Mouse (Mus musculus): Measurements from ENCODE around the gene Smarcc2. TPM values are rescaled to one million over a fixed set of nuclear protein-coding genes. Genes with fewer than 3 reads are reported as not detected.
"Not testable (repeated sequence)": the region's sequence is repeated elsewhere in the genome, so short reads cannot be mapped to it uniquely, and the experiment has no call there.

The Smarcc2 gene
- total and polyA plus RNA-seq, 2 experiments from 2014 or later, result 134 to 223 TPM

DNA sequence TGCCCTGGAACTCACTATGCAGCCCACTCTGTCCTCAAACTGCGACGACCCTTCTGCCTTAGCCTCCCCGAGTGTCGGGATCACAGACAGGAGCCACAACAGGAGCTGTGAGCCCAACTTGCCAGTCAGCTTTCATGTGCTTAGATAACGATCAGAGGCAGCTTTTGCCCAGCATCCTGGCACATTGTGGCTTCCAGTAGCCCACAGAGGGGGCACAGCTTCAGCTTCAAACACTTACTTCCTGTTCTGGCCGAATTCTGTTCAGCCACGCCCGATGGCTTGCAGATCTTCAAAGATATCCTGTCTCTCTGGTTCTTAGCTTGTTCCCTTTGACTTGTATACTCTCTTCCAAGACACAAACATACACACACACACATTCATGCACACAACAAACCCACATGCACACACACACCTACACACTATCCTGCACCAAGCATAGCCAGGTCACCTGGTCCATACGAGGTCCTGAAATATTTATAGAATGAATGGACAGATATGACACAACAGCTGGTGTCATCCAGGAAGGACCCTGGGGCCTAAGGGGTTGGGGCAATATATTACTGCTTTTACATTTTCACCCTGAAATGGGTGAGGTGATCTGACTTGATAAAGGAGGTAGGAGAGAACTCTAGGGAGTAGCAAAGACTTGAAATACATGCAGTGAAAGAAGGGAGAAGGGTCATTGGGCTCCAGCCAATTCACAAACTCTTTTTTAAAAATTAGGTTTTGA, 45.8 kb downstream of the Smarcc2 start:
- Histone ChIP-seq H3K27me3 (ENCODE audit: insufficient read depth, low read length) (no peaks in the 10 kb centered on the region), H3K4me3 (ENCODE audit: low read depth, low read length) (no peak overlapping the region), H3K27ac (ENCODE audit: low read depth, low read length) (no peak overlapping the region), H3K9me3 (ENCODE audit: low read length) (no peaks in the 10 kb centered on the region), H3K36me3 (ENCODE audit: insufficient read depth) (0 out of 2 replicates have a peak, but pooled peaks cover 9% of the 10 kb centered on the region), H3K4me1 (ENCODE audit: insufficient read depth) (no peaks in the 10 kb centered on the region), H3K4me2 (ENCODE audit: low read depth) (no peak overlapping the region), H3K9ac (no peak overlapping the region)
- WGBS, result 82% methylated on average over 9 of the region's 9 CpGs
- no peak for ATAC-seq
- DNase-seq, result no peak
- TF ChIP-seq CTCF (IDR thresholded peaks at IDR 0.05; ENCODE audit: low read depth), result no peak

DNA sequence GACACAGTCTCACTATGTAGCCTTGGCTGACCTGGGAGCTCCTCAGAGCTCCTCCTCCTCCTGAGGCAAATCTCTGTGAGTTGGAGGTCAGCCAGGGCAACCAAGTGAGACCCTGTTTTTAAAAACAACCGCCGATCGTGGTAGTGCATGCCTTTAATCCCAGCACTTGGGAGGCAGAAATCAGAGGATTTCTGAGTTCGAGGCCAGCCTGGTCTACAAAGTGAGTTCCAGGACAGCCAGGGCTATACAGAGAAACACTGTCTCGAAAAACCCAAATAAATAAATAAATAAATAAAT, 46.3 kb downstream of the Smarcc2 start:
- H3K27ac ChIP-seq (ENCODE audit: low read depth, low read length); H3K9ac ChIP-seq; H3K4me3 ChIP-seq (ENCODE audit: low read depth, low read length); DNase-seq; H3K27me3 ChIP-seq (ENCODE audit: insufficient read depth, low read length); H3K4me1 ChIP-seq (ENCODE audit: insufficient read depth); H3K9me3 ChIP-seq (ENCODE audit: low read length); ATAC-seq; H3K4me2 ChIP-seq (ENCODE audit: low read depth): not testable (repeated sequence)
- 84% methylated on average over 5 of the region's 5 CpGs for WGBS
- H3K36me3 ChIP-seq (ENCODE audit: insufficient read depth), result peaks cover 14% of the 10 kb centered on the region; the same call in 1 of the 2 replicates

DNA sequence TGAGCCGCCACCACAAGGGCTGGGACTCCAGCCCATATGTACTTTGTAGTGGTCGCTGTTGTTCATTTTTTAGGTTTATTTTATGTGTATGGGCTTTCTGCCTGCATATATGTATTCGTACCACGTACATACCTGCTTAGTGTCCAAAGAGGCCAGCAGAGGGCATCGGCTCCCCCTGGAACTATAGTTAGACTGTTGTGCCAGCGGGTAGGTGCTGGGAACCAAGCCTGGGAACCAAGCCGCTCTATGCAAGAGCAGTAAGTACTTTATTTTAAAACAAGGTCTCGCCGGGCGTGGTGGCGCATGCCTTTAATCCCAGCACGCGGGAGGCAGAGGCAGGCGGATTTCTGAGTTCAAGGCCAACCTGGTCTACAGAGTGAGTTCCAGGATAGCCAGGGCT, 46.9 kb downstream of the Smarcc2 start:
- H3K9ac ChIP-seq, result no peak overlapping the region
- ATAC-seq, result no peak
- no peak overlapping the region for H3K4me2 ChIP-seq (ENCODE audit: low read depth)
- no peak overlapping the region for H3K4me3 ChIP-seq (ENCODE audit: low read depth, low read length)
- H3K4me1 ChIP-seq (ENCODE audit: insufficient read depth), result no peaks in the 10 kb centered on the region
- H3K36me3 ChIP-seq (ENCODE audit: insufficient read depth), result peaks cover 19% of the 10 kb centered on the region; the same call in 1 of the 2 replicates
- no peaks in the 10 kb centered on the region for H3K27me3 ChIP-seq (ENCODE audit: insufficient read depth, low read length)
- no peak for DNase-seq
- no peaks in the 10 kb centered on the region for H3K9me3 ChIP-seq (ENCODE audit: low read length)
- 95% methylated on average over 14 of the region's 14 CpGs for WGBS
- no peak overlapping the region for H3K27ac ChIP-seq (ENCODE audit: low read depth, low read length)
- TF ChIP-seq CTCF (IDR thresholded peaks at IDR 0.05; ENCODE audit: low read depth), result no peak

DNA sequence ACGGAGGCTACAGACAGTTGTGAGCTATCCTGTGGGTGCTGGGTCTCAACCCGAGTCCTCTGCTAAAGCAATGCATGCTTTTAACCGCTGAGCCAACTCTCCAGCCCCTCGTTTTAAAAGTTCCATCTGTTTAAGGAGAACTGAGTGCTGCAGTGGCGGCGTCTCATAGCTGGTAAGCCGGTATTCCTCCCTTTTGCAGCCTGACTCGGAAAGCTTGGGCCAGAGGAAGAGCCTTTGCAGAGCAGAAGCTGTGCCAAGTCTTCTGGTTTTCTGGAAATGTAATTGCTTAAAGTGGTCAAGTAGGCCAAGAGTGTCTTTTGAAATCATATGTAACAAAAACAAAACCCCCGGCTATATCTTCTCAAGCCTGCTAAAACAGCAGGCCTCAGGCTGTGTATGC, 49.2 kb downstream of the Smarcc2 start:
- TF ChIP-seq CTCF (IDR thresholded peaks at IDR 0.05; ENCODE audit: low read depth), result no peak
- H3K4me3 ChIP-seq (ENCODE audit: low read depth, low read length), result no peak overlapping the region
- H3K36me3 ChIP-seq (ENCODE audit: insufficient read depth), result peaks cover 19% of the 10 kb centered on the region; the same call in 1 of the 2 replicates
- H3K4me2 ChIP-seq (ENCODE audit: low read depth), result no peak overlapping the region
- H3K9ac ChIP-seq, result no peak overlapping the region
- no peak for DNase-seq
- H3K27me3 ChIP-seq (ENCODE audit: insufficient read depth, low read length), result no peaks in the 10 kb centered on the region
- no peak overlapping the region for H3K27ac ChIP-seq (ENCODE audit: low read depth, low read length)
- WGBS, result 77% methylated on average over 9 of the region's 9 CpGs
- H3K4me1 ChIP-seq (ENCODE audit: insufficient read depth), result no peaks in the 10 kb centered on the region
- ATAC-seq, result no peak
- H3K9me3 ChIP-seq (ENCODE audit: low read length), result no peaks in the 10 kb centered on the region

DNA sequence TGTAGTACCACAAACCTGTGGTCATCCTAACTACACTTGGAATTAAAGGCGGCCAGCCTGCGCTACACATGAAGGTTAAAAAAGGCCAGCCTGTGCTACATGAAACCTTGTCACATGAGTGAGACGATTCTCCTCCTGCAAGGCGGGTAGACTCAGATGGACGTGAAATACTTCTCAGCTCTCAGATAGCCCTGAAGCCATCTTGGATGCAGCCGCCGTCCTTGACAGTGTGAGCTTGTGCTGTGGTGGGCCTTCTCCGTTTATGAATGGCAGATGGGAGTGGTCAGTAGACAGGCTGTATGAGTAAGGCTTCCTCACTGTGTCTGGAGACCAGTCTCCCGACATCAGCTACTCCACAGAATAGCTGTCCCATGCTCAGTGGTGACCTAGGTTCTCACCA, 50.2 kb downstream of the Smarcc2 start:
- H3K9me3 ChIP-seq (ENCODE audit: low read length), result no peaks in the 10 kb centered on the region
- H3K4me2 ChIP-seq (ENCODE audit: low read depth), result no peak overlapping the region
- no peaks in the 10 kb centered on the region for H3K27me3 ChIP-seq (ENCODE audit: insufficient read depth, low read length)
- DNase-seq (no peak), ATAC-seq (no peak)
- no peak overlapping the region for H3K27ac ChIP-seq (ENCODE audit: low read depth, low read length)
- H3K9ac ChIP-seq, result no peak overlapping the region
- no peak overlapping the region for H3K4me3 ChIP-seq (ENCODE audit: low read depth, low read length)
- no peaks in the 10 kb centered on the region for H3K4me1 ChIP-seq (ENCODE audit: insufficient read depth)
- peaks cover 19% of the 10 kb centered on the region; the same call in 1 of the 2 replicates for H3K36me3 ChIP-seq (ENCODE audit: insufficient read depth)
- WGBS, result 92% methylated on average over 9 of the region's 9 CpGs
- no peak for TF ChIP-seq CTCF (IDR thresholded peaks at IDR 0.05; ENCODE audit: low read depth)

DNA sequence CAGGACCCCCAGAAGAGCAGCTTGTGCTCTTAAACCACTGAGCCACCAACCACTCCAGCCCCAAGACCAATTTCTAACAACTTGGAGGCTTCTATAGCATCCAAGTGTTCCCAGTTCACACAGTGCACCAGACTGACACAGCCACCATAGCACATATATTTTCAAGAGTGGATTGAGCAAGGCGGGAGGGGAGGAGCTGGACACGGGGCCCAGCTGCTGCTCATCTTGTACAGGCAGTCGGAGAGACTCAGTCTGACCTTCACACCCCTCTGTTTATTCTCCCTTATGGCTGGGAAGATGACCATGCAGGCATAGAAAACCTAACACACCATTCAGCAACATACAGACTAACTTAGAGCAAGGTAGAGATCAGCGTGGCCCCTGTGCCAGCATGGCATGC, 50.8 kb downstream of the Smarcc2 start:
- ATAC-seq (no peak), DNase-seq (no peak)
- no peak for TF ChIP-seq CTCF (IDR thresholded peaks at IDR 0.05; ENCODE audit: low read depth)
- H3K27me3 ChIP-seq (ENCODE audit: insufficient read depth, low read length), result no peaks in the 10 kb centered on the region
- WGBS, result 87% methylated on average over 4 of the region's 4 CpGs
- H3K4me1 ChIP-seq (ENCODE audit: insufficient read depth), result no peaks in the 10 kb centered on the region
- H3K9me3 ChIP-seq (ENCODE audit: low read length), result no peaks in the 10 kb centered on the region
- no peak overlapping the region for H3K27ac ChIP-seq (ENCODE audit: low read depth, low read length)
- no peak overlapping the region for H3K9ac ChIP-seq
- H3K36me3 ChIP-seq (ENCODE audit: insufficient read depth), result peaks cover 19% of the 10 kb centered on the region; the same call in 1 of the 2 replicates
- H3K4me3 ChIP-seq (ENCODE audit: low read depth, low read length), result no peak overlapping the region
- no peak overlapping the region for H3K4me2 ChIP-seq (ENCODE audit: low read depth)

DNA sequence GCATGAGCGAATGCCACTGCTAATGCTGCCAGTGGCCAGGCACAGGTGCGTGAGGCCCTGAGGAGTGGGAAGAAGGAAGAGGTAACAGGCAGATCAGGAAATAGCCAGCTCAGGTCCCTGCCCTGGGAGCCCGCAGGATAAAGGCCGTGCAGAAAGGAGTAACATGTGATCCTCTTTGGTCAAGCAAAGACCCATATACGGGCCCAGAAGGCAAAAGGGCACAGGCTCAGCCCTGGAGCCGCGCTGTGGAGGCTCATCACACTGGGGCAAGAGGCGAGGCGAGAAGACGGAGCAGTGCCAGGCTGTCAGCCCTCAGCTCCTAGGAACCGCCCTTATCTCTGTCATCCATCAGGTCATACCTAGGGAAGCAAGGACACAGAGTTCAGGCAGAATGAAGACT, 51.3 kb downstream of the Smarcc2 start:
- DNase-seq, result no peak
- no peak overlapping the region for H3K9ac ChIP-seq
- WGBS, result 90% methylated on average over 11 of the region's 11 CpGs
- TF ChIP-seq CTCF (IDR thresholded peaks at IDR 0.05; ENCODE audit: low read depth), result no peak
- H3K4me2 ChIP-seq (ENCODE audit: low read depth), result no peak overlapping the region
- peaks cover 19% of the 10 kb centered on the region for H3K36me3 ChIP-seq (ENCODE audit: insufficient read depth)
- ATAC-seq, result no peak
- no peak overlapping the region for H3K4me3 ChIP-seq (ENCODE audit: low read depth, low read length)
- H3K27me3 ChIP-seq (ENCODE audit: insufficient read depth, low read length), result no peaks in the 10 kb centered on the region
- H3K4me1 ChIP-seq (ENCODE audit: insufficient read depth), result no peaks in the 10 kb centered on the region
- H3K27ac ChIP-seq (ENCODE audit: low read depth, low read length), result no peak overlapping the region
- no peaks in the 10 kb centered on the region for H3K9me3 ChIP-seq (ENCODE audit: low read length)

All from forebrain, postnatal 0 days (tissue).